ENCODE assay signal across 8 mouse cellular contexts in the genomic region with DNA sequence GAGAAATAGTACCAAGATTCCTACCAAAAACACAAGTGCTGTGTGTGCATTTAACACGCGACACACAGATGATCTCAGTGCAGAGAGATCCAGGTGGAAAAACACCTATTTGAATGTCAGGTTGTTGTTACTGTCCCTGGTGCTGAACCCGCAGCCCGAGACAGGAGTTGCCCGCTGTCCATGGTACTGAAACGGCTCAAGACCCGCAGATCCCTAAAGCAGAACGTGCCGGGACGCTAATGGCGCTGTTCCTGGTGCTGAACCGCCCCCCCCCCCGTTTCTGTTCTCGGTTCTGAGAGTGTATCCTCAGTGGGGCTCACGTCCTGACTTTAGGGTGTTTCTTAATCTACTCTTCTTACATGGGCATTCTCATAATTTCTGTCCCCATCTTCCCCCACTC.
DNase-seq lines count a peak whose midpoint lies in the region.

No protein-coding gene starts in this region.

- peak; percentile 66 for DNase-seq in left cerebral cortex, postnatal 4 days
- no peak for DNase-seq in left cerebral cortex, postnatal 36 days (ENCODE audit: low spot score in 2 of 2)
- peak; percentile 94 for DNase-seq in ZHBTc4 (ENCODE audit: low read depth, low spot score)
- DNase-seq in gastrocnemius, adult 18-20 months (ENCODE audit: low spot score), result peak; percentile 59
- DNase-seq in large intestine, adult 2 months (ENCODE audit: low read depth, low spot score), result peak; percentile 52
- DNase-seq in ovary, adult 18-20 months (ENCODE audit: low spot score), result peak; percentile 35
- peak; percentile 65 to 86 for DNase-seq in urinary bladder, postnatal 4 days (ENCODE audit: low spot score in 2 of 2)
- no peak for DNase-seq in frontal cortex, postnatal 25 days (ENCODE audit: low spot score in 2 of 2)

- WGBS in large intestine, adult 2 months, result 4% methylated on average over 15 of the region's 15 CpGs

- intact Hi-C loops in left cerebral cortex, postnatal 4 days (cut with DNase I), result no loop called here
- intact Hi-C loops in left cerebral cortex, postnatal 36 days (cut with DNase I), result no loop called here

Comparison
In these comparisons a context has a peak if more than half of its experiments do, and no peak if none do; other contexts are left out.
1. DNase-seq: peak in left cerebral cortex, postnatal 4 days (single experiment), ZHBTc4 (single experiment), gastrocnemius, adult 18-20 months (single experiment), large intestine, adult 2 months (single experiment), ovary, adult 18-20 months (single experiment) and urinary bladder, postnatal 4 days (2 of 2); none in left cerebral cortex, postnatal 36 days (0 of 2) and frontal cortex, postnatal 25 days (0 of 2).